ENCODE assay signal across 8 mouse cellular contexts in genomic region chr19:6977759-6978638, GRCm38 (mm10). TPM values are rescaled to one million over a fixed set of nuclear protein-coding genes. Genes with fewer than 3 reads are reported as not detected.
DNase-seq lines count a peak whose midpoint lies in the region; ATAC-seq and TF ChIP-seq lines count a peak whose summit lies in the region.

No protein-coding gene starts in this region.

- no peaks in the 10 kb centered on the region for H3K9me3 ChIP-seq in heart, embryonic 14.5 days (ENCODE audit: control insufficient read depth, low read length)
- no peaks in the 10 kb centered on the region for H3K9me3 ChIP-seq in hindbrain, embryonic 15.5 days
- H3K9me3 ChIP-seq in midbrain, embryonic 13.5 days: no peaks in the 10 kb centered on the region

- DNase-seq in heart, postnatal 10 days: no peak
- DNase-seq in right cerebral cortex, postnatal 25 days: no peak
- DNase-seq in lung, adult 18-20 months: no peak
- DNase-seq in kidney, adult 18-20 months: no peak

- 73% methylated on average over 13 of the region's 13 CpGs for WGBS in heart, embryonic 14.5 days
- WGBS in hindbrain, embryonic 15.5 days: 78% methylated on average over 13 of the region's 13 CpGs
- WGBS in midbrain, embryonic 13.5 days: 86% methylated on average over 13 of the region's 13 CpGs

- intact Hi-C loops in heart, postnatal 10 days (cut with DNase I): loop anchor here (2.0 to 5.0 kb wide), 3 partner anchors 36 to 53 kb away; partner anchors contain the start of genes Bad, Catsperz and Gpr137

- peak overlapping the region; percentile 81 for H3K9ac ChIP-seq in heart, embryonic 14.5 days (ENCODE audit: low read length)
- H3K9ac ChIP-seq in hindbrain, embryonic 15.5 days: 0 out of 2 replicates have a peak overlapping the region, but pooled peaks have one; percentile 39
- H3K9ac ChIP-seq in midbrain, embryonic 13.5 days (replicated peaks): peak overlapping the region; percentile 79

- H3K4me2 ChIP-seq in heart, embryonic 14.5 days (ENCODE audit: low read length): peak overlapping the region; percentile 71
- H3K4me2 ChIP-seq in hindbrain, embryonic 15.5 days: peak overlapping the region; percentile 87
- peak overlapping the region; percentile 87 for H3K4me2 ChIP-seq in midbrain, embryonic 13.5 days (replicated peaks)

- H3K36me3 ChIP-seq in heart, embryonic 14.5 days (ENCODE audit: control insufficient read depth, insufficient read depth, low read length): peaks cover 42% of the 10 kb centered on the region
- 0 out of 2 replicates have a peak, but pooled peaks cover 4% of the 10 kb centered on the region for H3K36me3 ChIP-seq in hindbrain, embryonic 15.5 days
- H3K36me3 ChIP-seq in midbrain, embryonic 13.5 days: peaks cover 30% of the 10 kb centered on the region

- H3K4me3 ChIP-seq in heart, embryonic 14.5 days (ENCODE audit: control insufficient read depth in 1 of 2, insufficient read depth in 1 of 2, low read depth in 1 of 2, low read length in 2 of 2): peak overlapping the region in 1 of 2 experiments; percentile 75; a peak in 1 of 4 replicates
- H3K4me3 ChIP-seq in bone marrow macrophage, adult 2 months (ENCODE audit: insufficient read depth, low read length): peak overlapping the region; percentile 74
- peak overlapping the region; percentile 70; the same call in 1 of the 2 replicates for H3K4me3 ChIP-seq in hindbrain, embryonic 15.5 days
- peak overlapping the region; percentile 65 for H3K4me3 ChIP-seq in midbrain, embryonic 13.5 days (replicated peaks)

- no peak for TF ChIP-seq POLR2A in bone marrow macrophage, adult 2 months (IDR thresholded peaks at IDR 0.05; ENCODE audit: borderline replicate concordance, low read depth, low read length)

- H3K27me3 ChIP-seq in heart, embryonic 14.5 days (ENCODE audit: control insufficient read depth, insufficient read depth, low read length): no peaks in the 10 kb centered on the region
- H3K27me3 ChIP-seq in hindbrain, embryonic 15.5 days: no peaks in the 10 kb centered on the region
- no peaks in the 10 kb centered on the region for H3K27me3 ChIP-seq in midbrain, embryonic 13.5 days

- no peak for TF ChIP-seq CTCF in bone marrow macrophage, adult 2 months (IDR thresholded peaks at IDR 0.05; ENCODE audit: low read depth, low read length)

- H3K4me1 ChIP-seq in heart, embryonic 14.5 days (ENCODE audit: control insufficient read depth in 2 of 2, insufficient read depth in 2 of 2, low read length in 2 of 2): peaks cover 18 to 45% of the 10 kb centered on the region in 2 experiments; a peak in 3 of 4 replicates
- peaks cover 22% of the 10 kb centered on the region for H3K4me1 ChIP-seq in bone marrow macrophage, adult 2 months (ENCODE audit: control insufficient read depth, insufficient read depth, low read length)
- H3K4me1 ChIP-seq in hindbrain, embryonic 15.5 days (replicated peaks): peaks cover 53% of the 10 kb centered on the region
- H3K4me1 ChIP-seq in midbrain, embryonic 13.5 days (replicated peaks): peaks cover 53% of the 10 kb centered on the region

- no peak for ATAC-seq in heart, embryonic 14.5 days (ENCODE audit: insufficient number of reproducible peaks, insufficient read depth, low FRiP score, low read depth)
- no peak for ATAC-seq in hindbrain, embryonic 15.5 days (ENCODE audit: low FRiP score, low read depth)
- ATAC-seq in midbrain, embryonic 13.5 days: no peak

- peak overlapping the region in 1 of 2 experiments; percentile 66; a peak in 2 of 4 replicates for H3K27ac ChIP-seq in heart, embryonic 14.5 days (replicated peaks in 1 of 2; ENCODE audit: control insufficient read depth in 1 of 2, insufficient read depth in 1 of 2, low read depth in 2 of 2, low read length in 2 of 2)
- H3K27ac ChIP-seq in bone marrow macrophage, adult 2 months (ENCODE audit: insufficient read depth, low read depth, low read length): peak overlapping the region; percentile 81
- peak overlapping the region; percentile 97 for H3K27ac ChIP-seq in hindbrain, embryonic 15.5 days (replicated peaks)
- peak overlapping the region; percentile 97 for H3K27ac ChIP-seq in midbrain, embryonic 13.5 days

RNA-seq across cellular contexts. Expression of gene Plcb3, which starts 1.7 kb away (rescaled TPM):
- polyA plus RNA-seq in heart, embryonic 14.5 days (2014; fragmentation: Nextera tagmentation; extraction: Ambion mirVana): 15.2 and 16.8 TPM in 2 replicates
- 10 to 100 TPM; 18.1 to 19.3 TPM for total RNA-seq in heart, postnatal 10 days (2021)
- polyA plus RNA-seq in bone marrow macrophage, adult 2 months (2012; ENCODE audit: insufficient read depth, insufficient read length, missing spikeins): 39.8 and 40.6 TPM in 2 replicates
- polyA plus RNA-seq in hindbrain, embryonic 15.5 days (2015; fragmentation: Nextera tagmentation; extraction: Ambion mirVana): 13.6 and 14.0 TPM in 2 replicates
- polyA plus RNA-seq in midbrain, embryonic 13.5 days (2015; fragmentation: Nextera tagmentation; extraction: Ambion mirVana): 9.6 and 11.6 TPM in 2 replicates

RNA-seq across cellular contexts. Expression of gene Fkbp2, which starts 2.3 kb away (rescaled TPM):
- polyA plus RNA-seq in heart, embryonic 14.5 days (2014; fragmentation: Nextera tagmentation; extraction: Ambion mirVana): 64.2 and 65.1 TPM in 2 replicates
- 10 to 100 TPM; 14.7 to 19.0 TPM for total RNA-seq in heart, postnatal 10 days (2021)
- polyA plus RNA-seq in bone marrow macrophage, adult 2 months (2012; ENCODE audit: insufficient read depth, insufficient read length, missing spikeins): 118 and 126 TPM in 2 replicates
- polyA plus RNA-seq in hindbrain, embryonic 15.5 days (2015; fragmentation: Nextera tagmentation; extraction: Ambion mirVana): 147 and 160 TPM in 2 replicates
- polyA plus RNA-seq in midbrain, embryonic 13.5 days (2015; fragmentation: Nextera tagmentation; extraction: Ambion mirVana): 88.5 and 100 TPM in 2 replicates

RNA-seq across cellular contexts. Expression of gene Ppp1r14b, which starts 3.2 kb away (rescaled TPM):
- polyA plus RNA-seq in heart, embryonic 14.5 days (2014; fragmentation: Nextera tagmentation; extraction: Ambion mirVana): 170 and 184 TPM in 2 replicates
- 100 to 1,000 TPM; 168 to 180 TPM for total RNA-seq in heart, postnatal 10 days (2021)
- polyA plus RNA-seq in bone marrow macrophage, adult 2 months (2012; ENCODE audit: insufficient read depth, insufficient read length, missing spikeins): 64.2 and 73.7 TPM in 2 replicates
- polyA plus RNA-seq in hindbrain, embryonic 15.5 days (2015; fragmentation: Nextera tagmentation; extraction: Ambion mirVana): 210 and 211 TPM in 2 replicates
- polyA plus RNA-seq in midbrain, embryonic 13.5 days (2015; fragmentation: Nextera tagmentation; extraction: Ambion mirVana): 116 and 151 TPM in 2 replicates

RNA-seq across cellular contexts. Expression of gene Vegfb, which starts 9.5 kb away (rescaled TPM):
- 141 and 153 TPM in 2 replicates for polyA plus RNA-seq in heart, embryonic 14.5 days (2014; fragmentation: Nextera tagmentation; extraction: Ambion mirVana)
- total RNA-seq in heart, postnatal 10 days (2021): 100 to 1,000 TPM; 284 to 285 TPM
- 30.1 and 39.9 TPM in 2 replicates for polyA plus RNA-seq in bone marrow macrophage, adult 2 months (2012; ENCODE audit: insufficient read depth, insufficient read length, missing spikeins)
- 63.9 and 67.5 TPM in 2 replicates for polyA plus RNA-seq in hindbrain, embryonic 15.5 days (2015; fragmentation: Nextera tagmentation; extraction: Ambion mirVana)
- 23.2 and 28.3 TPM in 2 replicates for polyA plus RNA-seq in midbrain, embryonic 13.5 days (2015; fragmentation: Nextera tagmentation; extraction: Ambion mirVana)

RNA-seq across cellular contexts. Expression of gene Dnajc4, which starts 14.4 kb away (rescaled TPM):
- 40.0 and 42.9 TPM in 2 replicates for polyA plus RNA-seq in heart, embryonic 14.5 days (2014; fragmentation: Nextera tagmentation; extraction: Ambion mirVana)
- 10 to 100 TPM; 59.4 to 62.4 TPM for total RNA-seq in heart, postnatal 10 days (2021)
- polyA plus RNA-seq in bone marrow macrophage, adult 2 months (2012; ENCODE audit: insufficient read depth, insufficient read length, missing spikeins): 26.8 and 32.2 TPM in 2 replicates
- 23.7 and 24.2 TPM in 2 replicates for polyA plus RNA-seq in hindbrain, embryonic 15.5 days (2015; fragmentation: Nextera tagmentation; extraction: Ambion mirVana)
- polyA plus RNA-seq in midbrain, embryonic 13.5 days (2015; fragmentation: Nextera tagmentation; extraction: Ambion mirVana): 24.2 and 25.4 TPM in 2 replicates
